ENCODE assay signal across 25 mouse cellular contexts in genomic region chr3:54822526-54822925, GRCm38 (mm10). TPM values are rescaled to one million over a fixed set of nuclear protein-coding genes. Genes with fewer than 3 reads are reported as not detected.
DNase-seq lines count a peak whose midpoint lies in the region; ATAC-seq and TF ChIP-seq lines count a peak whose summit lies in the region.
"Had no signal": no experiment of that assay in that cellular context is flagged by ENCODE, and none has a peak within 500 bp of the region (broad histone marks: within the 10 kb centered on the region; RNA-seq: fewer than 3 reads in every experiment).

No protein-coding gene starts in this region.

- no peak overlapping the region for H3K27ac ChIP-seq in heart, embryonic 11.5 days (ENCODE audit: low read depth, low read length)
- H3K27ac ChIP-seq in kidney, postnatal 0 days: no peak overlapping the region
- H3K27ac ChIP-seq in liver, embryonic 12.5 days: no peak overlapping the region
- H3K27ac ChIP-seq: embryonic facial prominence, embryonic 12.5 days; forebrain, embryonic 12.5 days; forebrain, embryonic 15.5 days; heart, adult 2 months; heart, embryonic 10.5 days; hindbrain, embryonic 12.5 days; hindbrain, embryonic 15.5 days had no signal

- ATAC-seq in heart, embryonic 11.5 days (replicated peaks; ENCODE audit: insufficient number of reproducible peaks, low FRiP score, low TSS enrichment): no peak
- no peak for ATAC-seq in kidney, postnatal 0 days (replicated peaks; ENCODE audit: low FRiP score, low read depth)
- no peak for ATAC-seq in liver, embryonic 12.5 days
- ATAC-seq: activated CD4-positive, CD25-positive, alpha-beta regulatory T cell, adult 4 months; forebrain, embryonic 15.5 days had no signal

- TF ChIP-seq POLR2A in brain, embryonic 14.5 days (IDR thresholded peaks at IDR 0.05; ENCODE audit: borderline replicate concordance, extremely low read depth, insufficient read depth, insufficient read length, poor library complexity, severe bottlenecking): no peak

- TF ChIP-seq CTCF in kidney, postnatal 0 days (IDR thresholded peaks at IDR 0.05; ENCODE audit: low read depth): no peak
- no peak for TF ChIP-seq CTCF in brain, embryonic 14.5 days (IDR thresholded peaks at IDR 0.05; ENCODE audit: borderline replicate concordance, extremely low read depth, insufficient read depth, insufficient read length)

- DNase-seq in heart, adult 11 months: peak; percentile 60
- DNase-seq in kidney, postnatal 0 days (ENCODE audit: low spot score): peak; percentile 32
- no peak for DNase-seq in kidney, postnatal 4 days
- peak; percentile 18 for DNase-seq in MN1 (ENCODE audit: low spot score)
- peak; percentile 33 for DNase-seq in brain, embryonic 14.5 days (ENCODE audit: low read depth)
- DNase-seq: adrenal gland, adult 8-10 months; adrenal gland, postnatal 25 days; B cell, adult 2 months; cerebellum, adult 18-20 months; cerebellum, adult 9-10 months; cerebellum, postnatal 14 days; gastrocnemius, postnatal 25 days; heart, adult 2 months had no signal

- no peaks in the 10 kb centered on the region for H3K27me3 ChIP-seq in heart, embryonic 11.5 days (ENCODE audit: control insufficient read depth, insufficient read depth, low read length)
- H3K27me3 ChIP-seq in kidney, postnatal 0 days (ENCODE audit: insufficient read depth, low read length): no peaks in the 10 kb centered on the region
- no peaks in the 10 kb centered on the region for H3K27me3 ChIP-seq in liver, embryonic 12.5 days (replicated peaks)
- H3K27me3 ChIP-seq: CH12.LX; embryonic facial prominence, embryonic 12.5 days; forebrain, embryonic 12.5 days; forebrain, embryonic 15.5 days; hindbrain, embryonic 12.5 days; hindbrain, embryonic 15.5 days had no signal

- H3K4me1 ChIP-seq in heart, embryonic 11.5 days (ENCODE audit: control insufficient read depth, insufficient read depth, low read length): no peaks in the 10 kb centered on the region
- no peaks in the 10 kb centered on the region for H3K4me1 ChIP-seq in kidney, postnatal 0 days (replicated peaks; ENCODE audit: insufficient read depth, low read length)
- H3K4me1 ChIP-seq in liver, embryonic 12.5 days: no peaks in the 10 kb centered on the region
- H3K4me1 ChIP-seq: embryonic facial prominence, embryonic 12.5 days; forebrain, embryonic 12.5 days; forebrain, embryonic 15.5 days; heart, embryonic 10.5 days; hindbrain, embryonic 12.5 days; hindbrain, embryonic 15.5 days had no signal

- no peak overlapping the region for H3K4me2 ChIP-seq in heart, embryonic 11.5 days
- H3K4me2 ChIP-seq in kidney, postnatal 0 days (ENCODE audit: low read length): no peak overlapping the region
- no peak overlapping the region for H3K4me2 ChIP-seq in liver, embryonic 12.5 days
- H3K4me2 ChIP-seq: embryonic facial prominence, embryonic 12.5 days; forebrain, embryonic 12.5 days; forebrain, embryonic 15.5 days; hindbrain, embryonic 12.5 days; hindbrain, embryonic 15.5 days had no signal

- 75% methylated on average over 5 of the region's 5 CpGs for WGBS in heart, embryonic 11.5 days (ENCODE audit: insufficient replicate concordance)
- WGBS in kidney, postnatal 0 days: 25% methylated on average over 5 of the region's 5 CpGs
- 66% methylated on average over 5 of the region's 5 CpGs for WGBS in liver, embryonic 12.5 days (ENCODE audit: insufficient replicate concordance)

- H3K4me3 ChIP-seq in heart, embryonic 11.5 days (ENCODE audit: low read depth, low read length): no peak overlapping the region
- H3K4me3 ChIP-seq in kidney, postnatal 0 days (replicated peaks; ENCODE audit: low read depth, low read length): no peak overlapping the region
- H3K4me3 ChIP-seq in liver, embryonic 12.5 days: no peak overlapping the region
- H3K4me3 ChIP-seq: embryonic facial prominence, embryonic 12.5 days; erythroblast, embryonic 14.5 days; forebrain, embryonic 12.5 days; forebrain, embryonic 15.5 days; heart, adult 2 months; heart, embryonic 10.5 days; hindbrain, embryonic 12.5 days; hindbrain, embryonic 15.5 days had no signal

- no peak overlapping the region for H3K9ac ChIP-seq in heart, embryonic 11.5 days (ENCODE audit: low read depth, low read length)
- no peak overlapping the region for H3K9ac ChIP-seq in kidney, postnatal 0 days (ENCODE audit: low read depth, low read length)
- no peak overlapping the region for H3K9ac ChIP-seq in liver, embryonic 12.5 days
- H3K9ac ChIP-seq: embryonic facial prominence, embryonic 12.5 days; forebrain, embryonic 12.5 days; forebrain, embryonic 15.5 days; hindbrain, embryonic 12.5 days; hindbrain, embryonic 15.5 days had no signal

- no peaks in the 10 kb centered on the region for H3K36me3 ChIP-seq in heart, embryonic 11.5 days (ENCODE audit: control insufficient read depth, insufficient read depth, low read length)
- H3K36me3 ChIP-seq in kidney, postnatal 0 days (ENCODE audit: insufficient read depth, low read length): no peaks in the 10 kb centered on the region
- no peaks in the 10 kb centered on the region for H3K36me3 ChIP-seq in liver, embryonic 12.5 days
- H3K36me3 ChIP-seq: embryonic facial prominence, embryonic 12.5 days; forebrain, embryonic 12.5 days; forebrain, embryonic 15.5 days; G1E; heart, embryonic 10.5 days; hindbrain, embryonic 12.5 days; hindbrain, embryonic 15.5 days had no signal

- H3K9me3 ChIP-seq in heart, embryonic 11.5 days (replicated peaks; ENCODE audit: control insufficient read depth, low read length): no peaks in the 10 kb centered on the region
- H3K9me3 ChIP-seq in kidney, postnatal 0 days (replicated peaks; ENCODE audit: low read length): no peaks in the 10 kb centered on the region
- H3K9me3 ChIP-seq in liver, embryonic 12.5 days (replicated peaks): no peaks in the 10 kb centered on the region
- H3K9me3 ChIP-seq: embryonic facial prominence, embryonic 12.5 days; forebrain, embryonic 12.5 days; forebrain, embryonic 15.5 days; G1E; heart, embryonic 10.5 days; hindbrain, embryonic 12.5 days; hindbrain, embryonic 15.5 days had no signal

RNA-seq across cellular contexts. Expression of gene Rfxap, which starts 14.9 kb away (rescaled TPM):
- 30.7 and 34.3 TPM in 2 replicates for polyA plus RNA-seq in heart, embryonic 11.5 days (2014; fragmentation: Nextera tagmentation; extraction: Ambion mirVana)
- 32.5 and 37.9 TPM in 2 replicates for polyA plus RNA-seq in kidney, postnatal 0 days (2015; fragmentation: Nextera tagmentation; extraction: Ambion mirVana)
- polyA plus RNA-seq in brain, embryonic 14.5 days (2012; rRNA removed): 45.8 and 53.5 TPM in 2 replicates
- 38.7 and 39.3 TPM in 2 replicates for polyA plus RNA-seq in liver, embryonic 12.5 days (2016; fragmentation: Nextera tagmentation; extraction: Ambion mirVana)

Comparison
In these comparisons a context has a peak if more than half of its experiments do, and no peak if none do; other contexts are left out.
1. DNase-seq: peak in heart, adult 11 months (single experiment), kidney, postnatal 0 days (single experiment), MN1 (single experiment) and brain, embryonic 14.5 days (single experiment); none in kidney, postnatal 4 days (0 of 2).